Mouse (Mus musculus): ENCODE measurements around the gene Gla.

Gla gene

DNA sequence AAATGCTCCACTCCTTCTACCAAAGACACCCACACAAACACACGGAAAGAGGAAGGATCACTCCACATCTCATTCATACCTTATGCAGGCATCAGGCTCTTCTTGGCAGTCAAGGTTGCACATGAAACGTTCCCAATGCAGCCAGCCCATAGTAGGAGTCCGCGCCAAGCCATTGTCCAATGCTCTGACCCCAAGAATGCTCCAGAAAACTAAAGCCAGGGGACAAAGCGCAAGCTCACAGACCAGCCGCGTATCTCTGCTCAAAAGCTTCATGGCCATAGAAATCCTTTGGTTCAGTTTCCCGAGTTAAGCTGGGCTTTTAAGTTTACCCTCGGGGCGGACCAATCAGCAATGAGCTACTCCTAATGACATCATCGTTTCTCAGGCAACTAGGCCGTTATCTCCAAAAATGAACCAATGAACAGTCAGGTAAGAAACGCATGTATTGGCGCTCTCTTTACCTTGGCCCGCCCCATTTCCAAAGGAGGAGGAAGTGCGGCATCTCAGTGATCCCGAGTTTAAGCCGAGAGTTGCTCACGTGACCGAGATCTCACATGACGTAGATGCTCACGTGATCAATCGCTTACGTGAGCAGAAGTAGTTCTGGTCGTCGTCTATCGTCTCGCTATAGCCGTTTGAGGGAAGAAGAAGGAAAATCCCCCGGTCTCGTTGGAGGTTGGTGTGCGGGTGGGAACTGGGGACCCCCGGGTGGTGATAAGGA lies at the start of gene Gla, which contains the start of gene Hnrnph2:
Gene Gla, minus strand, starts transcription at position 467 of the 721 bp plus-strand sequence.
Gene Hnrnph2, plus strand, starts transcription at position 521 of the 721 bp plus-strand sequence.
- peak; percentile 89 for DNase-seq (ENCODE audit: low read depth, low spot score)

DNA sequence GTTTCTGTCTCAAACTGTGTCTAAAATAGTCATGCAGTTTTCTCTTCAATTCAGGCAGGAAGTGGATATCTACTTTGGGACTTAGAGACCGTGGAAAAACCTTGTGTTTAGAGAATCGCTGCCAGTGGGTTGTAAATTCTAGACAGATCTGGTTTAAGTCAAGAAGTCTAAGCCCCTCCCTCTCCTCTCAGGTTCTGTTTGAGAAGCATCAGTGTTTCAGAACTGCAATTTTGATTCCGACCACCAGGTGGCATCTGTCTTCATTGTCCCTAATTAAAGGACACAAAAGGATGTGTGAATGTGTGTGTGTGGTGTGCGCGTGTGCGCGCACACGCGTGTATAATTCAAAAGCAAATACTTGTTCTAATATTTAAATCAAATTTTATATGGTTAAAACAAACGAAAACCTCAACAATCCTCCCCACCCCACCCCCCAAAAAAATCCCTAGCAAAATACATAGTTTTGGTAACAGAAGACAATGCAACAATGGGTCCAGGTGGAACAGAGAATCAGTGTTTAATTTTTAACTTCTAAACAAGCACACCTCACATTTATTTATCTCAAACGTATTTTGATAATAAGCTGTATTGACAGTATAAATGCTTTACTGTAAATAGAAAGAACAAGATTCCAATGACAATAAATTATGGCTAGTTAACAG lies 47.2 kb upstream of the Gla start:
- peak; percentile 75 for DNase-seq (ENCODE audit: low read depth, low spot score)

DNA sequence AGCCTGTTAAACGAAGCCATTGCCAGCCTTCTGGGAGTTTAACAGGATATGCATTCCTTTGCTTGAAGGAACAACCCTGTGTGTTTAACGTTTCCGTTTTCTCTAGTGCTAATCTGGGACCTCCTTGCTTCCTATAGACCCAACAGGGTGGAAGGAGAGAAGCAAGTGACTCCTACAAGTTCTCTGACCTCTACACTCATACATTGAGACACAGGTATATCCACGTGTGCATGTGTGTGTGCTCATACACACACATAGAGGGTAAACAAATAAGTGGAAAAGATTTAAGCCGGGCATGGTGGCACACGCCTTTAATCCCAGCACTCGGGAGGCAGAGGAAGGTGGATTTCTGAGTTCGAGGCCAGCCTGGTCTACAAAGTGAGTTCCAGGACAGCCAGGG lies 46.5 kb upstream of the Gla start:
- DNase-seq (ENCODE audit: low read depth, low spot score), result no peak

DNA sequence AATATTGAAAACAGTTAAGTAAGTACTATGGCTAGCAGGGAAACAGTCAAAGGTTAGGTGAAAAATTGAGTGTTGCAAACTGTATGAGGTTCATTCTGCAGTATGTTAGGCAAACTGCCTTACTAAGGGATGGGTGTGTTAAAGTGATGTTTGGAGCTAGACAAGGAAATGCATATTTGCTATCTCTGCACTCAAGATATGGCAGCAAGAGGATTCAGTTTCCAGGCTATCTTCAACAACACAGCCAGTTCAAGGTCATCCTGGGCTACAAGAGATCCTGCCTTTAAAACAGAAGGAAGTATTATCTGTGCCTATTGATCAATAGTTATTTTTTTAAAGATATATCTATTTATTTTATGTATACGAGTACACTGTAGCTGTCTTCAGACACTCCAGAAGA lies 45.4 kb upstream of the Gla start:
- no peak for DNase-seq (ENCODE audit: low read depth, low spot score)

DNA sequence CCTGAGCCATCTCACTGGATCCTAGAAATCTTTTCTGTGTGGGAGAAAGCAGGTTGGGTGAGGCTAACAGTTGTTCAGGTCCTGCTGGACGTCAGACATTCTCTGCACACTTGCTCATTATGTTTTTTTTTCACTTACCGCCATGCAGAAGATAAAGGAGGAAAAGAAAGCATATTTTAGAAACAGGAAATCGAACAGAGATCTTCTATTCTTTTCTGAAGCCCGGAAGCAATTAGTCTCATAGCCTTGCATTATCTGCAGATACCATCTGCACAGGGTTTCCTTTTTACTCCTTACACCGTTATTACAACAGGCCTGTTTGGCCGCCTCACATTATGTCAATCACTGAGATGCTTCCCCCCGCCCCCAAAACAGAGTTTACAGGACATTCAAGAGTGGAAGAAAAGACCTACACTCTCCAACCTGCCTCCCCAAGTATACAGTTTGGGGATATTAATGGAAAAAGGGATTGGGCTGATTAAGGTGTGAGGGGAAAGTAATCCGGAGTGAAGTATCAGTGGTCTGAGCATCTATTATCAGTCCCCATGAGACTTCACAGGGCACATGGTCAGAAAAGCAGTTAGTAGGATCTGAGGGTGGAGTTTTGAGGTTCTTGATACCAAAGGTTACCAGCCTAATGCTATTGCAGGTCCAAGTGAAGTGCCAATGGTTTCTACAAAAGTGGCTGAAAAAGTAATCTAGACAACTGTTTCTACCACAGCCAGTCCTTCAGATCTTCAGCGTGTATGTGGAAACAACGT lies 40.3 kb upstream of the Gla start:
- DNase-seq (ENCODE audit: low read depth, low spot score), result no peak

DNA sequence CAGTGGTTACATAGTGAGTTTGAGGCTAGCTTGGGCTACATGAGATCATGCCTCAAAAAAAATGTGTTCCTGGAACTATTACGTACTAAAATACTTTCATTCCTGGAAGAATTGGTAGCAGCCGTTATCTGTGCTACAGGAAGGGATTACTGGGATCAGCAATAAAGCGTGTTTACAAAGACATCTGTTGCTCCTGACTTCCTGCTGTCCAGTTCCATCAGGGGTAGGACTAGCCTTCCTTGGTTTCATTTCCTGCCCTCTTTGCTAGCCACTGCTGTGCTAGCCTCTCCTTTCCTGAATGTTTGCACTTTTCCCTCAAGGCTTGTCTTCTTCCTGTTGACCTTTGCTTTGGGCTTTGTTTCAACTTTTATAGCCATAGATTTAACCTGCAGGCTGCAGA lies 34.9 kb upstream of the Gla start:
- DNase-seq (ENCODE audit: low read depth, low spot score), result no peak

DNA sequence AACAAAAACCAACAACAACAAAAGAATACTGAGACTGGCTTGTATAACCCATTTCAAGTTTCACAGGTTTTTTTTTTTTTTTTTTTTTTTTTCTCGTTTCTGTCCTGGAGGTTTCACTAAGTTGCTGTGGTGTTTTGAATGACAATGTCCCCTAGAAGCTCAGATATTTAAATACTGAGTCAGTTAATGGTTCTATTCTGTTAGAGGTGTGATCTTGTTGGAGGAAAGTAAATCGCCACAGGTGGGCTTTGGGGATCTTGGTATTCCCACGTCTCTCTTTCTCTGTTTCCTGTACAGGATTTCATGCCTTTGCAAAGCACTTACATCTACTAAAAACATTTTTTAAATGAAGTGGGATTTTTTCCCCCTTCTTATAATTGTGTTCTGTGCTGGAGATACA lies 34.2 kb upstream of the Gla start:
- no peak for DNase-seq (ENCODE audit: low read depth, low spot score)

DNA sequence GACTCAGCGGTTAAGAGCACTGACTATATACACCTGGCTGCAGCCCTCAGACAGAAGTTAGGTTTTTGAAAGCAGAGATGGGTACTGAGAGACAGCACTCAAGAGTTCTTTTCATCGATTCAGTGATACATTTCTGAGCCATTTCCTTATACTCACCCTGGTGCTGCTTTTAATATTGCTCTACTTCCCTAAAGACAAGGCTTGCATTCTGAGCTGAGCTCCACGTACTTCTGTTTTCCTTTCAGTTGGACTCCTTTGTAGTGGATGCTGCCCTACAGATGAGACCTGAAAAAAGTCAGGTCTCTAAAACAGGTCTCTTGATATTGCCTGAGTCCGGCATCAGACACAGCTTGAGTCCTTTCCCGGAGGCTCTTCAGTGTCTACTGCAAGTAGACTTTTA lies 31.8 kb upstream of the Gla start:
- DNase-seq (ENCODE audit: low read depth, low spot score), result no peak

DNA sequence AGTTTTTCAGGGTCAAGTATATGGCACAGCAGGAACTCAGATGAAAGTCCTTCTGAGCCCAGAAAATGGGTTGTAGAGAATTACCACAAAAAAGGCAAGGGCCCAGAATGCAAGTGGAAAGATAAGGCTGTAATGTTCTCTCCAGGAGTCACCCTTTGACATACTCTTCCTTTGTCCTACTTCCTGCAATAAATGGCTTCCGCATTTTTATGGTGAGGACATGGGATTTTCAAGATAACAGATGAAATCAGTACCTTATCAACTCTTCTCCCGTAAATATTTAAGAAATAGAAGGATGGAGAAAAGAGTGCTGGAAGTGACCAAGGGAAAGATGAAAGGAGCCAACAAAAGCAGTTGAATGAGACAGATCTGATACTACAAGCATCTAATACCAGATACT lies 27.3 kb upstream of the Gla start:
- no peak for DNase-seq (ENCODE audit: low read depth, low spot score)

DNA sequence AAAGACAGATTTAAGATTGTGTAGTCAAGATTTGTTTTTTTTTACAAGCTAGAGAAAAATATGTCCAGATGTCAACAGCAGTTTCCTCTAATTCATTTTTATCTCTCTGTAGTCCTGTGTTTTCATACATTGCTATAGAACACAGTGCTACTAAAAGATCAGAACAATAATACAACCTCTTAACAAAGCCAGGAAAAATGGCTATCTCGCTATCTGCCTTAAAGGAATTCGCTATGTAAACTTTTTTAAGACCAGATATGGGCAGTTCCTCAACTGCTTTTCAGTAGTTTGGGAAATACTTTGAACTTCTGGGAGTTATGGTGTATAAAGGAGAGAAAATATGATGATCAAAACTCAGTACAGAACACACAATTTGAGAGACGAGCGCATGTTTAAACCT lies 22.4 kb upstream of the Gla start:
- DNase-seq (ENCODE audit: low read depth, low spot score), result no peak

DNA sequence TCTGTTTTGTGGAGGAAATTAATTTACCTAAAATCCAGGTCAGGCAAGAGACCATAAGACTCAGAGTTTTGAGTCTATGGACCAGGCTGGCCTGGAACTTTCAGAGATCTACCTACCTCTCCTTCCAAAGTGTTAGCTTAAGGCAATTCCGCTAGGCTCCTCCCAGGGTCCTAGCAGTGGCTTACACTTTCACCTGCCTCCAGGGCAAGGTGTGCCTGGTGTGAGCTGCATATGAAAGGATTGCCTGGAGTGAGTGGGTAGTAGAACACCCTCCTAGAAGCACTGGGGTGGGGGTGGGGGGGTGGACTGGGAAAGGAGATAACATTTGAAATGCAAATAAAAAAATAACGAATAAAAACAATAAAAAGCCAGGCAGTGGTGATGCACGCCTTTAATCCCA lies 20.8 kb upstream of the Gla start:
- DNase-seq (ENCODE audit: low read depth, low spot score), result no peak

DNA sequence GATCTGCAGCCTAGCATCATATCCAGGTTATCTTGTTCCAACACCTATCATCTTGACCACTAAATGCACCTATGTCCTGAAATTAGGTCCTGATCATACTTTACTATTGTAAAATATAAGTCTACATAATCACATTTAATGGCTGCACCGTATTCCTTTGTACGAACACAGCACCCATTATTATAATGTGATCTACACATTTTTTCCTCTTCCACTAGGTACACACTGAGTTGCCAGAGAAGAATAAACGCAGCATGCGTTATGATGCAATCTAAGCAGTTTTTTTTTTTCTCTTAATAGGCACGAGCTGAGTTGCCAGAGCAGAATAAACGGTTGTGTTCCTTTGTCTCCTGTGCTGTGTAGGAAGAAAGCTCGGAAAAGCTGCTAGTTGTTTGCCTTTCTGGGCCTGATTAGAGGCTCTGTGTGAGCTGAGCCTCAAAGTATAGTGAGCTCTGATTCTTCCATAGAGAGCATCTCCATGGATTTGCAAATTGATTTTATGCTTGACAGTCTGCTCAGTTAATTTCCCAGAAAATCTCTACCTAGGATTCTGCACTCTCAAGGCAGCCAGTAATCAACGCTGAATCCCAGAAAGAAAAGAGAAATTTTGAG lies 19.4 kb upstream of the Gla start:
- no peak for DNase-seq (ENCODE audit: low read depth, low spot score)

DNA sequence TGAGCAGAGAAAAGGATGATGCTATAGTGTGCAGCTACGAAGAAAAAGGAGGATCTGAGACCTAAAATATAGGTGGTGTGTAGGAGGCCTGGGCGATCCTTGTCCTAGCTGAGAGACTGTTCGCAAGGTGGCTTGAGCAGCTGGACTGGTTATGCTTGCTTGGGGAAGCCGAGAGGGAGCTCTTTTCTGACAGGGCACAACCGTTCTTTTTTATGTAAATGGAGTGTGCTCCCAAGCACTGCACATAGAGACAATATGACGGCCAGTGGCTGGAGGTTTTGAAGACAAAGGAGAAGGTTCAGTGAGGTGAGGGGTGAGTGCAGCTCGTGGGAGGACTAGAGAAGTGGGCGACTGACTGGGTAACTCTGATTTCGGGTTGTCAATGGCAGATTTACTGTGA lies 18.8 kb upstream of the Gla start:
- DNase-seq (ENCODE audit: low read depth, low spot score), result no peak

DNA sequence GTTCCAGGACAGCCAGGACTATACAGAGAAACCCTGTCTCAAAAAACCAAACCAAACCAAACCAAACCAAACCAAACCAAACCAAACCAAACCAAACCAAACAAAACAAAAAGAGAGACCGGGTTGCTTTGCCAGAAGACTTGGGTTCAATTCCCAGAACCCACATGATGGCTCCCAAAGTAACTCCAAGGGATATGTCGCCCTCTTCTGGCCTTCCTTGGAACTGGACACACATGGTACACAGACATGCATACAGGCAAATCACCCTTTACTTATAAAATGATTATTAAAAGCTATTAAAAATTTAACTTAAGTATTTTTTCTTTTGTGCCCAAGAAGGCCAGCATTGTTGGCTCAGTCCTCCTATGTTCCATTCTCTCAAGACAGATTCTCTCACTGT lies 13.4 kb upstream of the Gla start:
- no peak for DNase-seq (ENCODE audit: low read depth, low spot score)

DNA sequence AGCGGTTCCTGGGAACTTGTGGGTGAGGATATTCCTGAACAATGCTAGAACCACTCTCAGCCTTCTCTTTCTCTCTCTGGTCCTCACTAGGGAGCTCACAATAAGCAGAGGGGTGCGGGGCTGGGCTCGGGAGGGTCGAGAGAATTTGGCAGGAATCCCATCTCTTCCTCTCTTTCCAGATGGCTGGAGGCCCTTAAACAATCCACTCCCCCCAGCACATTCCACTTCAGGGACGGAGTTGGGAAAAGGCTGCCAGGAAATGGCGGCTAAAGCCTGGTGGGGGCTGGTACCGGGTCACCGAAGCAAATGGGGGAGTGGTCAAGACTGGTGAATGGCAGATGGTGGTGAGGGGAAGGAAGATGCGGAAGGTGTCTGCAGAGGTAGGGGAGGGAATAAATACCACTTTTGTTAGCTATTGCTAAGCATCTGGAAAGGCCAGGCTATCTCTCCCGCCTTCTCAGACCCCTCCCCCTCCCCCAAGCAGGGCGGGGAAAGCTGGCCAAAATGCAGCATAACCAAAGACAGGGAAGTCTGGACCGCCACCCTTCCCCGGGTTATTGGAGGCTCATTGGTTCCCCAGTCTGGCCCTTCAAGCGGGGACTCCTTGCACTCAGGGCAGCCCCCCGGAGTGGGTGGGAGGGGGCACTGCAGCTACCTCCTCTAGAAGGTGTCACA lies 11.5 kb upstream of the Gla start:
- peak; percentile 61 for DNase-seq (ENCODE audit: low read depth, low spot score)

DNA sequence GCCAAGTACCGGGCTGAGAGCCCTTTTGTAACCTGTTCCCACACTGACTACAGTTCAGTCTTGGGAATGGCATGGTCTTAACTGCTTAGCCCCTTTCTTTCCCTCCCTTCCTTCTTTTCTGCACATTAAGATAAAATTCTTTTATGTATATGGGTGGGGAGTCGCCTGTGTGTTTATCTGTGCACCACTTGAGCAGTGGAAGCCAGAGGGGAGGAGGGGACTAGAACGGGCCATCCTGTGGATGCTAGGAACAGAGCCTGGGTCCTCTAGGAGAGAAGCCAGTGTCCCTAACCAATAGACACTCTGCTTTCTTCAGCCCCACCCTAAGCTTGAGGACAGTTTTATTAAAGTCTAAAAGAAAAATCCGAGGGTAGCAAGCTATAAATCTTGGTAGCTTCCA lies 10.1 kb upstream of the Gla start:
- no peak for DNase-seq (ENCODE audit: low read depth, low spot score)

DNA sequence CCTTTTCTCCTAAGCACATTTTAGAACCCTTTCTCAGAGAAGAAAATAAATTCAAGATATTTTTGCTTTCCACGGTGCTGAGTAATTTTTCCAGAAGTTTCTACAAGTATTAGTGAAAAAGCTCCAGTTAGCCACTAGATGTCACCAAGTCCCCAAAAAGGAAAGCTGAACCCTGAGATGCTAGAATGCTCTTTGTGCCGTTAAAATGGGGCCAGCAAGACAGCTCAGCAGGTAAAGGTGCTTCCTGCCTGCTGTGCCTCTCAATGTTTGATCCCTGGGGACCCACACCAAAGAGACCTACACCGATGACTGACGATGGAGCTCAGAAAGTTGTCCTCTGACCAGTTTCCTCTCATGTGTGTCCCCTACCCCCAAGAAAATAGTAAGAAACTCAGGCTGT lies 8.5 kb upstream of the Gla start:
- no peak for DNase-seq (ENCODE audit: low read depth, low spot score)

DNA sequence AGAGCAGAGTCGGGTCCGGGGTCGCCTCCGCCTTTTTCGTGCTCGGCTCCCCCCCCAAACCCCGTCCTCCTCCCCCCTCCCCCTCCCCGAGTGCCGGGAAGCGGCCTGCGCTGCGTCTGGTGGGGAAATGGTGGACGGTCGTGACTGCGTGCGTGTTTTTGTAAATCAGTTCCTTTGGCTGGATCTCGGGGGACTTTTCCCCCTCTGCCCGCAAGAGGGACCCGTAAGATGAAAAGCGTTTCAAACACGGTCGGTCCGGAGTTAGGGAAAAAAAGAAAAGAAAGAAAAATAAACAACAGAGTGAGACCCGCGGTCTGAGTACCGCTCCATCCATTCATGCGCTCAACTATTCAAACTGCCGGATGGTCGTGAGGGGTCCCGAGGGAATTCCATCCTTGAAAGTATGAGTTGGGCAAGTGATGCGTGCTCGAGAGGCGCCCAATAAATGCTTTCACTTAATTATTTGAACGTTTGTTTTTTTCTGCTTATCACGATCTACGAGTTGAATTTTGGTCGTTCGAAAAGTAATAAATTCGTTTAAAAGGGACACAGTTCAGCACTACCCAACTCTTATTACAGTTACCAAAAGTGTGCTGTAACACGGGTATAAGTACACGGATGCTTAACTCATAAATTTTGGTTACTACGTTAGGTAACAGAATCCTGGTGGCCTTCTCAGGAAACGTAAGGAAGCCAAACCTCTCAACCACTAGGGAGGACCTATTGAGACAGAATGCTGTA lies 625 bp upstream of the Gla start:
- DNase-seq (ENCODE audit: low read depth, low spot score), result no peak

DNA sequence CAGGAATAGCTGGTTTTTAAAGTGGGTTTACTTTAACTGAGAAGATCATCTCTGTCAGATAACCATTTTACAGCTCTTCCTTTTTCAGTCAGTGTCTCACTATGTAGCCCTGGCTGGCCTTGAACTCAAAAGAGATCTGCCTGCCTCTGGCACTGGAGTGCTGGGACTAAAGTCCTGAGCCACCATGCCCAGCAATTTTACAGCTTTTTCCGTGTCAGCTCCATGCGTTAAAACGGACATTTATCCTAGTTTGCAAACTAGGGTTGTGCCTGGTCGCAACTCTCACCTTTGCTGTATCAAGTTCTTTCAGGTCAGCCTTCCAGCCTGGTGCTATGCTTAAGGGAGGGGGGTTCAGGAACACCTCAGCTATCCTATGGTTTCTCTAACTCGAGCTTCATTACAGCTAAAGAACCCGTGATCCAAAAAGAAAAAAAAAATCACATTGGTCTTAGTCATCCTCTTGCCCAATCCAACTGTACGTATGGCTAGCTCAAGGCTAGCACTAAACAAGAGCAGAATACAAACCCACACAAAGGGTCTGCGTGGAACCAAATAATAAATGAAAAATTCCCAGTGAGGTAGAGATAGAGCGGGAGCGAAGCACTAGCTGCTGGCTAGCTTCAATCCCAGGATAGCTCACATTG lies 881 bp downstream of the Gla start:
- DNase-seq (ENCODE audit: low read depth, low spot score), result no peak

DNA sequence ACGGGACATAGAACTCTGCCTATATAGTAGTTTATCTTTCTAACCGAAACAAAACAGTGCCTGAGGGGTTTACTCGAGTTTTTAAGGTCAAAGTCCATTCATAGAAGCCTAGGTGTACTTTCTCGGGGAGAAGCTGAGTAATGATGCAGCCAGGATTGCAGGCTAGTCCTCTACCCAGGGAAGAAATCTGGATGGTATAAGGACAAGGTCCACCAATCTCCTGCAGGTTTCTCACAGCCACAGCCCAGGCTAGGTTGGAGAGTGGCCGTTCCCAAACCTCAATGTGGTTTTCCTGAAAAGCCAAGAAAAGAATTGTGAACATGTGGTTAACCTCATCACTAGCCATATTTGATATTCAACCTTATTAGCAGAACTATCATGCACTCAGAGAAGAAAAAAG lies 11.1 kb downstream of the Gla start:
- no peak for DNase-seq (ENCODE audit: low read depth, low spot score)

DNA sequence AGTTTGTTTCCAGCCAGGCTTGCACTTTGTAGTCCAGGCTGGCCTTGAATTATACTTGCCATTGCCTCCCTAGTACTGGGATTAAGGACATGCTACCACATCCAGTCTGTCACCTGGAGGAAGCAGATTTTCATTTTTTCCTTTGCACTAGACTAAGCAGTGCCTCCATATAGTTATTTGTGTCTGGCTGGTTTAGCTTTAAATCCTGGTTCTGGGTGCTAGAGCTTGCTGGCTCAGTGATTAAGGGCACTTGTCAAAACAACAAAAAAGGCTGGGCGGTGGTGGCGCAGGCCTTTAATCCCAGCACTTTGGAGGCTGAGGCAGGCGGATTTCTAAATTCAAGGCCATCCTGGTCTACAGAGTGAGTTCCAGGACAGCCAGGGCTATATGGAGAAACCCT lies 11.9 kb downstream of the Gla start:
- no peak for DNase-seq (ENCODE audit: low read depth, low spot score)
